Mouse (Mus musculus) lung, postnatal 0 days (tissue): Measurements from ENCODE around the gene Dchs1. TPM values are rescaled to one million over a fixed set of nuclear protein-coding genes. Genes with fewer than 3 reads are reported as not detected.

Source experiments
- ATAC-seq: fragments of 200-750 bp; cut with Nextera tagmentation; 2 replicates; pipeline ENCODE4 v1.8.0; 2017; ENCODE audit warnings: moderate library complexity
- DNase-seq: peaks from one replicate; pipeline ENCODE4 v3.0.0-alpha.2; 2016; ENCODE audit warnings: low spot score
- H3K27ac ChIP-seq: fragments of 300-500 bp; sonication (generic); 2 replicates; pipeline ENCODE4 v1.5.1; 2014; ENCODE audit warnings: antibody characterized with exemption, mild to moderate bottlenecking, low read length, mixed read lengths
- H3K27me3 ChIP-seq: fragments of 300-500 bp; sonication (generic); replicated peaks from 2 replicates; pipeline ENCODE4 v1.6.1; 2014; ENCODE audit warnings: low read length, mixed read lengths; ENCODE audit not compliant: insufficient read depth
- H3K36me3 ChIP-seq: fragments of 300-500 bp; sonication (generic); 2 replicates; pipeline ENCODE4 v1.6.1; 2014; ENCODE audit warnings: low read length, mixed read lengths; ENCODE audit not compliant: insufficient read depth
- H3K4me1 ChIP-seq: fragments of 300-500 bp; sonication (generic); 2 replicates; pipeline ENCODE4 v1.6.1; 2014; ENCODE audit warnings: antibody characterized with exemption, low read depth, low read length, mixed read lengths; ENCODE audit not compliant: insufficient read depth
- H3K4me2 ChIP-seq: fragments of 300-500 bp; sonication (generic); replicated peaks from 2 replicates; pipeline ENCODE4 v1.6.1; 2014; ENCODE audit warnings: low read depth, mild to moderate bottlenecking, low read length, moderate library complexity, mixed read lengths
- H3K4me3 ChIP-seq: fragments of 300-500 bp; sonication (generic); 2 replicates; pipeline ENCODE4 v1.5.1; 2014; ENCODE audit warnings: low read depth, low read length
- H3K9ac ChIP-seq: fragments of 300-500 bp; sonication (generic); replicated peaks from 2 replicates; pipeline ENCODE4 v1.6.1; 2014; ENCODE audit warnings: low read depth, mild to moderate bottlenecking
- H3K9me3 ChIP-seq: fragments of 300-500 bp; sonication (generic); 2 replicates; pipeline ENCODE4 v1.6.1; 2016; ENCODE audit warnings: low read length, mixed read lengths
- CTCF ChIP-seq: IDR thresholded peaks from 2 replicates; pipeline ENCODE4 v1.5.1; 2016; ENCODE audit warnings: antibody characterized with exemption, mild to moderate bottlenecking
- EP300 ChIP-seq: IDR thresholded peaks from 2 replicates; pipeline ENCODE4 v1.6.1; 2016; ENCODE audit warnings: antibody characterized with exemption, mild to moderate bottlenecking, control low read depth
- WGBS: fragments of 180-500 bp; shearing (Covaris S2); extraction: QIAGEN DNeasy Blood & Tissue Kit; methylation state at CpG from one replicate; pipeline ENCODE4 v1.1.7; 2014; 5-methylcytosine and 5-hydroxymethylcytosine counted together
- polyA plus RNA-seq: library from polyadenylated mRNA; unstranded; fragments of >200 nt; fragmentation: Nextera tagmentation; extraction: Ambion mirVana; gene quantifications from 2 replicates; pipeline ENCODE4 v1.2.1, GENCODE M21; 2015

Dchs1 gene
- polyA plus RNA-seq, 1 experiment from 2014 or later: 3.0 TPM

GRCm38 (mm10) chr7:105741978-105742377, 45.5 kb downstream of the Dchs1 start:
- H3K9me3 ChIP-seq: no peaks in the 10 kb centered on the region
- peaks cover 10% of the 10 kb centered on the region; the same call in 1 of the 2 replicates for H3K4me1 ChIP-seq
- no peak overlapping the region for H3K27ac ChIP-seq
- 85% methylated on average over 9 of the region's 9 CpGs for WGBS
- TF ChIP-seq CTCF (no peak), EP300 (no peak)
- DNase-seq (no peak), ATAC-seq (no peak)
- no peaks in the 10 kb centered on the region for H3K27me3 ChIP-seq
- H3K4me3 ChIP-seq: no peak overlapping the region
- H3K36me3 ChIP-seq: peaks cover 32% of the 10 kb centered on the region; the same call in 1 of the 2 replicates
- no peak overlapping the region for H3K4me2 ChIP-seq
- no peak overlapping the region for H3K9ac ChIP-seq

GRCm38 (mm10) chr7:105740851-105741250, 46.6 kb downstream of the Dchs1 start:
- 68% methylated on average over 6 of the region's 6 CpGs for WGBS
- DNase-seq (peak; percentile 11), ATAC-seq (no peak)
- peaks cover 10% of the 10 kb centered on the region; the same call in 1 of the 2 replicates for H3K4me1 ChIP-seq
- no peaks in the 10 kb centered on the region for H3K27me3 ChIP-seq
- H3K36me3 ChIP-seq: peaks cover 32% of the 10 kb centered on the region; the same call in 1 of the 2 replicates
- no peaks in the 10 kb centered on the region for H3K9me3 ChIP-seq
- H3K9ac ChIP-seq: no peak overlapping the region
- no peak overlapping the region for H3K27ac ChIP-seq
- no peak overlapping the region for H3K4me3 ChIP-seq
- no peak for TF ChIP-seq EP300
- TF ChIP-seq CTCF: no peak
- H3K4me2 ChIP-seq: no peak overlapping the region

GRCm38 (mm10) chr7:105740089-105740795, 47.2 kb downstream of the Dchs1 start:
- WGBS: 87% methylated on average over 13 of the region's 13 CpGs
- Histone ChIP-seq H3K9me3 (no peaks in the 10 kb centered on the region), H3K36me3 (peaks cover 32% of the 10 kb centered on the region; the same call in 1 of the 2 replicates), H3K4me3 (no peak overlapping the region), H3K4me2 (no peak overlapping the region), H3K27me3 (no peaks in the 10 kb centered on the region), H3K4me1 (peaks cover 10% of the 10 kb centered on the region; the same call in 1 of the 2 replicates), H3K9ac (no peak overlapping the region), H3K27ac (no peak overlapping the region)
- no peak for DNase-seq
- TF ChIP-seq EP300 (no peak), CTCF (no peak)
- no peak for ATAC-seq

- peak overlapping the region; percentile 97 for H3K27ac ChIP-seq
- H3K4me3 ChIP-seq: peak overlapping the region; percentile 88
- peak overlapping the region; percentile 48 for H3K9ac ChIP-seq
- TF ChIP-seq CTCF (no peak; the same call in 1 of the 2 replicates), EP300 (peak; percentile 51)
- H3K4me1 ChIP-seq: peaks cover 10% of the 10 kb centered on the region; the same call in 1 of the 2 replicates
- peaks cover 34% of the 10 kb centered on the region for H3K36me3 ChIP-seq
- DNase-seq (peak; percentile 97), ATAC-seq (peak; percentile 72)
- no peaks in the 10 kb centered on the region for H3K27me3 ChIP-seq
- peak overlapping the region; percentile 87 for H3K4me2 ChIP-seq
- WGBS: 5% methylated on average over 3 of the region's 3 CpGs
- no peaks in the 10 kb centered on the region for H3K9me3 ChIP-seq
These were observed 48.5 kb downstream of the Dchs1 start for GRCm38 (mm10) chr7:105738948-105739347.

GRCm38 (mm10) chr7:105738286-105738685, 49.2 kb downstream of the Dchs1 start:
- H3K27me3 ChIP-seq: no peaks in the 10 kb centered on the region
- no peak for ATAC-seq
- H3K4me1 ChIP-seq: peaks cover 10% of the 10 kb centered on the region; the same call in 1 of the 2 replicates
- peak overlapping the region; percentile 88 for H3K4me3 ChIP-seq
- H3K36me3 ChIP-seq: peaks cover 41% of the 10 kb centered on the region
- no peaks in the 10 kb centered on the region for H3K9me3 ChIP-seq
- WGBS: 54% methylated on average over 2 of the region's 2 CpGs
- DNase-seq: no peak
- TF ChIP-seq CTCF: no peak
- TF ChIP-seq EP300: no peak
- H3K27ac ChIP-seq: peak overlapping the region; percentile 97
- H3K4me2 ChIP-seq: peak overlapping the region; percentile 87
- peak overlapping the region; percentile 97; the same call in 1 of the 2 replicates for H3K9ac ChIP-seq

- no peaks in the 10 kb centered on the region for H3K9me3 ChIP-seq
- peak overlapping the region; percentile 88 for H3K4me3 ChIP-seq
- DNase-seq (peak; percentile 16), ATAC-seq (no peak)
- TF ChIP-seq CTCF: no peak
- TF ChIP-seq EP300: no peak
- H3K9ac ChIP-seq: peak overlapping the region; percentile 97
- no peaks in the 10 kb centered on the region for H3K27me3 ChIP-seq
- H3K36me3 ChIP-seq: peaks cover 47% of the 10 kb centered on the region
- peak overlapping the region; percentile 97 for H3K27ac ChIP-seq
- peaks cover 10% of the 10 kb centered on the region; the same call in 1 of the 2 replicates for H3K4me1 ChIP-seq
- 14% methylated on average over 3 of the region's 3 CpGs for WGBS
- H3K4me2 ChIP-seq: peak overlapping the region; percentile 87
These were observed 49.8 kb downstream of the Dchs1 start for GRCm38 (mm10) chr7:105737648-105738047.
